Mouse (Mus musculus) myocyte (in vitro differentiated cells): ENCODE results near the gene Bend7. TPM values are rescaled to one million over a fixed set of nuclear protein-coding genes. Genes with fewer than 3 reads are reported as not detected.

ENCODE experiments used
- H3K27me3 ChIP-seq: one replicate; pipeline ENCODE4 v1.6.1; 2011; ENCODE audit not compliant: control insufficient read depth, insufficient read depth, insufficient read length
- H3K36me3 ChIP-seq: one replicate; pipeline ENCODE4 v1.6.1; 2011; ENCODE audit not compliant: control insufficient read depth, insufficient read depth
- H3K4me2 ChIP-seq: one replicate; pipeline ENCODE4 v1.6.1; 2011; ENCODE audit warnings: low read depth, control low read depth
- H3K4me3 ChIP-seq: one replicate; pipeline ENCODE4 v1.5.1; 2011; ENCODE audit warnings: mild to moderate bottlenecking, control low read depth, moderate library complexity
- H3K79me2 ChIP-seq: one replicate; pipeline ENCODE4 v1.6.1; 2011; ENCODE audit not compliant: control insufficient read depth, insufficient read depth
- H3ac ChIP-seq: one replicate; pipeline ENCODE4 v1.6.1; 2011; ENCODE audit not compliant: control insufficient read depth, insufficient read length
- CEBPB ChIP-seq: IDR thresholded peaks from 2 replicates; pipeline ENCODE4 v1.6.1; 2011; ENCODE audit warnings: mild to moderate bottlenecking, moderate library complexity; ENCODE audit not compliant: poor library complexity, insufficient read depth, severe bottlenecking
- E2F4 ChIP-seq: IDR thresholded peaks from one replicate; pipeline ENCODE4 v1.6.1; 2011; ENCODE audit warnings: mild to moderate bottlenecking, control low read depth, moderate library complexity; ENCODE audit not compliant: insufficient read depth
- MAX ChIP-seq: IDR thresholded peaks from one replicate; pipeline ENCODE4 v1.6.1; 2011; ENCODE audit warnings: low read depth, mild to moderate bottlenecking, control low read depth
- MYOD1 ChIP-seq, 3 experiments: IDR thresholded peaks; one replicate each; pipeline ENCODE4 v1.6.1; 2011; ENCODE audit warnings: control low read depth in 2 of 3, low read depth in 2 of 3, mild to moderate bottlenecking in 2 of 3, moderate library complexity in 1 of 3; ENCODE audit not compliant: insufficient read length in 2 of 3, control insufficient read depth in 1 of 3
- MYOG ChIP-seq, 3 experiments: IDR thresholded peaks; one replicate each; pipeline ENCODE4 v1.6.1; 2011; ENCODE audit warnings: control low read depth in 2 of 3, low read depth in 2 of 3, mild to moderate bottlenecking in 2 of 3; ENCODE audit not compliant: insufficient read length in 2 of 3, control insufficient read depth in 1 of 3, insufficient read depth in 1 of 3
- POLR2A ChIP-seq: IDR thresholded peaks from one replicate; pipeline ENCODE4 v1.6.1; 2011; ENCODE audit warnings: low read depth, mild to moderate bottlenecking, control low read depth, moderate library complexity; ENCODE audit not compliant: insufficient read length
- POLR2AphosphoS2 ChIP-seq: IDR thresholded peaks from one replicate; pipeline ENCODE4 v1.6.1; 2011; ENCODE audit warnings: low read depth, control low read depth; ENCODE audit not compliant: insufficient read length
- REST ChIP-seq: IDR thresholded peaks from one replicate; pipeline ENCODE4 v1.6.1; 2011; ENCODE audit warnings: mild to moderate bottlenecking, control low read depth, moderate library complexity; ENCODE audit not compliant: insufficient read depth, insufficient read length
- SRF ChIP-seq: IDR thresholded peaks from one replicate; pipeline ENCODE4 v1.6.1; 2011; ENCODE audit warnings: low read depth; ENCODE audit not compliant: control insufficient read depth, insufficient read length
- TCF12 ChIP-seq: IDR thresholded peaks from one replicate; pipeline ENCODE4 v1.6.1; 2011; ENCODE audit warnings: mild to moderate bottlenecking, control low read depth; ENCODE audit not compliant: poor library complexity, insufficient read depth, severe bottlenecking
- TCF3 ChIP-seq: IDR thresholded peaks from one replicate; pipeline ENCODE4 v1.6.1; 2011; ENCODE audit warnings: low read depth, control low read depth; ENCODE audit not compliant: insufficient read length
- USF1 ChIP-seq: IDR thresholded peaks from one replicate; pipeline ENCODE4 v1.6.1; 2011; ENCODE audit warnings: low read depth, mild to moderate bottlenecking, control low read depth, moderate library complexity
- polyA plus RNA-seq: library from polyadenylated mRNA; unstranded; fragments of >200 nt; fragmentation: generic; extraction: Trizol; gene quantifications from one replicate; pipeline ENCODE4 v1.2.1, GENCODE M21; 2012; ENCODE audit warnings: missing spikeins

Bend7 gene
- polyA plus RNA-seq, 1 experiment = not detected

DNA sequence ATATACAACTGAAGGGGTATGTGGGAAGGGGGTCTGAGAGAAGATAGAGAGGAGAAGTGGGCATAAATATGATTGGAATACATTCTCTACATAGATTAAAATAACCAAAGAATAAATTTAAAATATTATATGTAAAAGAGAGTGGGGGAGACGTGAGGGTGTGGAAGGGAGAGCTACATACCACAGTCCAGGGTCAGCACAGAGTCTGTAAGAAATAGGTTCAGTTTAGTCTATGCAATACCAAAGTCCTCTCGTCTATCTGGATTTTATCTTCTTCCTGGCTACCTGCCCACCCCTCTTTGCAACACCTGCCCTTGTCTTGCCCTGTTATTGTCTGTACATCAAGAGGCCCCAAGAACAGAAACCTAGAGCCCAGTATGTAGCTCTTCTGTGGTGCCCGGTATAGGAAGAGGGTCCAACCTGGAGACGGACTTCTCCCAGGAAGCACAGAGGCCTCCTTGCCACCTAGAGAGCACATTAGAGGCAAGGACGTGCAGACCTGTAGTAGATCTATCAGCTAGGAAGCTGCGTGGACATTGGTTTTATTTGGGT is 110.9 kb downstream of the Bend7 start:
- TF ChIP-seq TCF12 (no peak), MAX (no peak), MYOG (IDR thresholded peaks at IDR 0.05; ENCODE audit: control insufficient read depth in 1 of 3, insufficient read depth in 1 of 3, insufficient read length in 2 of 3, low read depth in 2 of 3) (no peak), TCF3 (no peak), USF1 (no peak), POLR2A (no peak)
- H3K36me3 ChIP-seq = no peaks in the 10 kb centered on the region
- H3K79me2 ChIP-seq = no peaks in the 10 kb centered on the region
- no peak overlapping the region for H3K4me2 ChIP-seq
- no peak overlapping the region for H3K4me3 ChIP-seq
- H3K27me3 ChIP-seq = peaks cover 48% of the 10 kb centered on the region
- no peak overlapping the region for H3ac ChIP-seq

DNA sequence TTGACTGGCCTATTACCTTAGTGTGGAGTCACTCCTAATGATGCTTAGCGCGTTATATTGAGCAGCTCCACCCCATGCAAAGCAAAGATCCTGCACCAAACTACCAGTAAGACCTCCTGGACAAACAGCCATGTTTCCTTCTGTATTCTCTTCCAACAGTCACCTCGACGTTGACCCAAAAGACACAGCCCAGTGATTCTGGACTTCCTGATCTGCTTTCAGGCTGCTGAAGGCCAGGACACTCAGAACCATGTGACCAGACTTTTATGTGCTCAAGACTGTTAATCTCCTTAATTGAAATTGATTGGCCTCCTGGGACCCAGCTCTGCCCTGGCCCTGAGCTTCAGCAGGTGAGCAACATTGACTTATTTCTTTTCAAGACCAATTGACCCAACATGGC is 111.4 kb downstream of the Bend7 start:
- no peak overlapping the region for H3K4me3 ChIP-seq
- H3K27me3 ChIP-seq = peaks cover 45% of the 10 kb centered on the region
- H3K36me3 ChIP-seq = no peaks in the 10 kb centered on the region
- H3K4me2 ChIP-seq = no peak overlapping the region
- TF ChIP-seq TCF3 = no peak
- TF ChIP-seq POLR2A = no peak
- TF ChIP-seq MYOG (IDR thresholded peaks at IDR 0.05; ENCODE audit: control insufficient read depth in 1 of 3, insufficient read depth in 1 of 3, insufficient read length in 2 of 3, low read depth in 2 of 3) = no peak
- no peak for TF ChIP-seq POLR2AphosphoS2
- TF ChIP-seq SRF = no peak
- no peak for TF ChIP-seq USF1
- TF ChIP-seq MYOD1 (IDR thresholded peaks at IDR 0.05; ENCODE audit: control insufficient read depth in 1 of 3, insufficient read length in 2 of 3, low read depth in 2 of 3) = no peak
- no peak for TF ChIP-seq TCF12
- no peak for TF ChIP-seq CEBPB
- no peak for TF ChIP-seq E2F4
- H3ac ChIP-seq = no peak overlapping the region
- H3K79me2 ChIP-seq = no peaks in the 10 kb centered on the region

DNA sequence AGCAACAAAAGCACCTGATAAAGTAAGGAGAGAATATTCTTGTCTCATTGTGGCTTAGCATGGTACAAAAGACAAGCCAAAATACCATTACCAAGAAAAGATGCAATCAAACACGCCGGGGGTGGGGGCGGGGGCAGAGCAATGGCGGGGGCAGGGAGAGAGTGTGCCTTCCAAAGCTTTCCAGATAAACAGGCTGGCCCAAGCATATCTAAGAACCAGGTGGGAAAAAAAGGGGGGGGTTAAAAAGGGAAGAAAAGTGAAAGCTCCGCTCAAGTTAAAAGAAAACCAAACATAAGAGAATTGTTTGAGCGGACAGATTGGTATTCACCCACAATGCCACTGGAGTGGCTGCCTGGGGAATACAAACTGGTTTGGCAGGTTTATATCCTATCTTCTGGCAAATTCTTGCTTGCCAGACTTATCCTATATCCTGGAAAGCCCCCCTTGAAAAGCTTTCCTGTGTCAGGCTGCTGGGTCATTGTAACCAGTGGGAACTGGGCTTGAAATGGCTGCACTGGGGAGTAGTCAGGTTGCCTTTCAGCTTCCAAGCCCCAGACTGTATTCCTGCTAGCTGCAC is 111.9 kb downstream of the Bend7 start:
- TF ChIP-seq MYOG (IDR thresholded peaks at IDR 0.05; ENCODE audit: control insufficient read depth in 1 of 3, insufficient read depth in 1 of 3, insufficient read length in 2 of 3, low read depth in 2 of 3) = no peak
- TF ChIP-seq E2F4 = no peak
- no peak for TF ChIP-seq TCF3
- no peak for TF ChIP-seq MYOD1 (IDR thresholded peaks at IDR 0.05; ENCODE audit: control insufficient read depth in 1 of 3, insufficient read length in 2 of 3, low read depth in 2 of 3)
- no peak for TF ChIP-seq POLR2A
- no peak for TF ChIP-seq MAX
- TF ChIP-seq POLR2AphosphoS2 = no peak
- TF ChIP-seq USF1 = no peak
- no peak for TF ChIP-seq CEBPB
- TF ChIP-seq SRF = no peak
- no peak for TF ChIP-seq REST
- TF ChIP-seq TCF12 = no peak
- no peak overlapping the region for H3K4me2 ChIP-seq
- H3ac ChIP-seq = no peak overlapping the region
- no peaks in the 10 kb centered on the region for H3K36me3 ChIP-seq
- no peaks in the 10 kb centered on the region for H3K79me2 ChIP-seq
- no peak overlapping the region for H3K4me3 ChIP-seq
- peaks cover 42% of the 10 kb centered on the region for H3K27me3 ChIP-seq

- no peak overlapping the region for H3K4me3 ChIP-seq
Observed at GRCm38 (mm10) chr2:4831493-4831892, 113.9 kb downstream of the Bend7 start.

GRCm38 (mm10) chr2:4832166-4832565 is 114.5 kb downstream of the Bend7 start:
- TF ChIP-seq E2F4 = no peak
- TF ChIP-seq POLR2A = no peak
- TF ChIP-seq MYOG (IDR thresholded peaks at IDR 0.05; ENCODE audit: control insufficient read depth in 1 of 3, insufficient read depth in 1 of 3, insufficient read length in 2 of 3, low read depth in 2 of 3) = no peak
- TF ChIP-seq SRF = no peak
- TF ChIP-seq MAX = no peak
- no peak for TF ChIP-seq MYOD1 (IDR thresholded peaks at IDR 0.05; ENCODE audit: control insufficient read depth in 1 of 3, insufficient read length in 2 of 3, low read depth in 2 of 3)
- TF ChIP-seq TCF3 = no peak
- TF ChIP-seq USF1 = no peak
- no peak for TF ChIP-seq TCF12
- H3K27me3 ChIP-seq = peaks cover 42% of the 10 kb centered on the region
- no peaks in the 10 kb centered on the region for H3K36me3 ChIP-seq
- H3K79me2 ChIP-seq = no peaks in the 10 kb centered on the region
- H3K4me2 ChIP-seq = no peak overlapping the region
- no peak overlapping the region for H3K4me3 ChIP-seq
- H3ac ChIP-seq = no peak overlapping the region

More at GRCm38 (mm10) chr2:4831493-4831892, 113.9 kb downstream of the Bend7 start:
- peaks cover 42% of the 10 kb centered on the region for H3K27me3 ChIP-seq
- H3K79me2 ChIP-seq = no peaks in the 10 kb centered on the region
- no peaks in the 10 kb centered on the region for H3K36me3 ChIP-seq
- no peak overlapping the region for H3ac ChIP-seq
- no peak overlapping the region for H3K4me2 ChIP-seq
- TF ChIP-seq E2F4 (no peak), REST (no peak)
